In the genomic region with DNA sequence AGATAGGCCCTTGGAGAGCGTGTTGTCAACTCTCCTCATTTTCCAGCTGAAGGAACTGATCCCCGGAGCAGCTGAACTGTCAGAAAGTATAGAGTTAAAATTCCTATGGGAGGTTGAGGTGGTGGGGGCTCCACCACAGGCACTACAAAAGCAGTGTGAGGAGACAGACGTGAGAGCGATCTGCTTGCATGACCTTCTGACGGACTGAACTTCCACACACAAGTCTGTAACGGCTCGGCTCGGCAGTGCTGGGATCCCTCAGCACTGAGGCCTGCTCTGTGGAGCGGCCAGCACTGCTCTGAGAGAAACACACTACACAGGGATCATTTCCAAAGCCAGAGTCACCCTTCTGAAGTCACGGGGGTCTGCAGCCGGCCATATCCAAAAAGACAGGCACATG, we compare ENCODE assay signal across 14 mouse cellular contexts.
A peak's percentile ranks its signal among the peaks of the same experiment; 100 is the strongest.
DNase-seq lines count a peak whose midpoint lies in the region; ATAC-seq lines count a peak whose summit lies in the region.
"Had no signal": no experiment of that assay in that cellular context is flagged by ENCODE, and none has a peak within 500 bp of the region (broad histone marks: within the 10 kb centered on the region; RNA-seq: fewer than 3 reads in every experiment).

No protein-coding gene starts in this region.

- no peaks in the 10 kb centered on the region for H3K36me3 ChIP-seq in forebrain, embryonic 11.5 days (ENCODE audit: control insufficient read depth, insufficient read depth, low read length)
- H3K36me3 ChIP-seq in forebrain, embryonic 16.5 days (ENCODE audit: control insufficient read depth, insufficient read depth) = no peaks in the 10 kb centered on the region
- H3K36me3 ChIP-seq in heart, embryonic 16.5 days (ENCODE audit: control insufficient read depth, insufficient read depth) = no peaks in the 10 kb centered on the region
- H3K36me3 ChIP-seq in midbrain, embryonic 14.5 days (ENCODE audit: control insufficient read depth, insufficient read depth, low read length) = no peaks in the 10 kb centered on the region
- H3K36me3 ChIP-seq: G1E; neural tube, embryonic 13.5 days had no signal

- 0 out of 2 replicates have a peak, but pooled peaks have one; percentile 28 for ATAC-seq in forebrain, embryonic 11.5 days (replicated peaks; ENCODE audit: low FRiP score)
- ATAC-seq in forebrain, embryonic 16.5 days = no peak
- ATAC-seq in heart, embryonic 16.5 days (replicated peaks; ENCODE audit: extremely low read depth, insufficient read depth, low FRiP score) = no peak
- ATAC-seq in midbrain, embryonic 14.5 days (ENCODE audit: low FRiP score, low TSS enrichment) = no peak
- ATAC-seq: liver, postnatal 0 days had no signal

- H3K4me1 ChIP-seq in forebrain, embryonic 11.5 days (replicated peaks; ENCODE audit: control insufficient read depth, insufficient read depth, low read length) = peaks cover 8% of the 10 kb centered on the region
- peaks cover 9% of the 10 kb centered on the region for H3K4me1 ChIP-seq in forebrain, embryonic 16.5 days (replicated peaks; ENCODE audit: control insufficient read depth, insufficient read depth, low read length)
- H3K4me1 ChIP-seq in heart, embryonic 16.5 days (ENCODE audit: control insufficient read depth, insufficient read depth, low read length) = peaks cover 69% of the 10 kb centered on the region
- H3K4me1 ChIP-seq in midbrain, embryonic 14.5 days (ENCODE audit: control insufficient read depth, insufficient read depth, low read length) = peaks cover 10% of the 10 kb centered on the region

- no peak overlapping the region for H3K4me3 ChIP-seq in forebrain, embryonic 11.5 days (ENCODE audit: low read depth, low read length)
- no peak overlapping the region for H3K4me3 ChIP-seq in forebrain, embryonic 16.5 days (replicated peaks; ENCODE audit: low read length)
- no peak overlapping the region for H3K4me3 ChIP-seq in heart, embryonic 16.5 days (ENCODE audit: low read length)
- no peak overlapping the region for H3K4me3 ChIP-seq in midbrain, embryonic 14.5 days (replicated peaks; ENCODE audit: low read depth, low read length)
- H3K4me3 ChIP-seq: neural tube, embryonic 13.5 days had no signal

- H3K27ac ChIP-seq in forebrain, embryonic 11.5 days (ENCODE audit: low read depth, low read length) = no peak overlapping the region
- H3K27ac ChIP-seq in forebrain, embryonic 16.5 days (ENCODE audit: low read length) = no peak overlapping the region
- peak overlapping the region; percentile 96 for H3K27ac ChIP-seq in heart, embryonic 16.5 days (ENCODE audit: low read length)
- H3K27ac ChIP-seq in midbrain, embryonic 14.5 days (replicated peaks; ENCODE audit: low read depth, low read length) = no peak overlapping the region
- H3K27ac ChIP-seq: neural tube, embryonic 13.5 days had no signal

- no peak for DNase-seq in forebrain, embryonic 11.5 days (ENCODE audit: low spot score)
- DNase-seq in kidney, postnatal 4 days = peak; percentile 33 to 45
- DNase-seq in kidney, postnatal 36 days = no peak
- peak; percentile 42 for DNase-seq in midbrain, embryonic 14.5 days
- no peak for DNase-seq in spleen, postnatal 14 days (ENCODE audit: low spot score in 2 of 2)
- no peak for DNase-seq in thymus, postnatal 36 days
- DNase-seq: B cell, adult 2 months; cerebellum, adult 9-10 months; kidney, adult 8-10 months; liver, postnatal 0 days had no signal

- H3K9ac ChIP-seq in forebrain, embryonic 11.5 days (ENCODE audit: low read length) = no peak overlapping the region
- no peak overlapping the region for H3K9ac ChIP-seq in forebrain, embryonic 16.5 days (replicated peaks; ENCODE audit: low read depth, low read length)
- peak overlapping the region; percentile 58 for H3K9ac ChIP-seq in heart, embryonic 16.5 days (ENCODE audit: low read length)
- H3K9ac ChIP-seq in midbrain, embryonic 14.5 days (replicated peaks; ENCODE audit: low read length) = no peak overlapping the region
- H3K9ac ChIP-seq: liver, postnatal 0 days; neural tube, embryonic 13.5 days had no signal

- H3K9me3 ChIP-seq in forebrain, embryonic 11.5 days (ENCODE audit: control insufficient read depth, low read length) = no peaks in the 10 kb centered on the region
- H3K9me3 ChIP-seq in forebrain, embryonic 16.5 days (ENCODE audit: control insufficient read depth, low read length) = no peaks in the 10 kb centered on the region
- no peaks in the 10 kb centered on the region for H3K9me3 ChIP-seq in heart, embryonic 16.5 days (replicated peaks; ENCODE audit: control insufficient read depth, low read length)
- no peaks in the 10 kb centered on the region for H3K9me3 ChIP-seq in midbrain, embryonic 14.5 days (ENCODE audit: control insufficient read depth, low read length)
- H3K9me3 ChIP-seq: neural tube, embryonic 13.5 days had no signal

- no peak overlapping the region for H3K4me2 ChIP-seq in forebrain, embryonic 11.5 days (ENCODE audit: low read depth, low read length, severe bottlenecking)
- H3K4me2 ChIP-seq in forebrain, embryonic 16.5 days (ENCODE audit: low read length) = no peak overlapping the region
- H3K4me2 ChIP-seq in heart, embryonic 16.5 days (ENCODE audit: low read depth, low read length) = peak overlapping the region; percentile 11; the same call in 1 of the 2 replicates
- no peak overlapping the region for H3K4me2 ChIP-seq in midbrain, embryonic 14.5 days (ENCODE audit: low read length)
- H3K4me2 ChIP-seq: neural tube, embryonic 13.5 days had no signal

- WGBS in forebrain, embryonic 11.5 days = 49% methylated on average over 11 of the region's 11 CpGs
- WGBS in forebrain, embryonic 16.5 days = 36% methylated on average over 11 of the region's 11 CpGs
- 27% methylated on average over 11 of the region's 11 CpGs for WGBS in heart, embryonic 16.5 days
- WGBS in midbrain, embryonic 14.5 days = 29% methylated on average over 11 of the region's 11 CpGs

- H3K27me3 ChIP-seq in forebrain, embryonic 11.5 days (ENCODE audit: control insufficient read depth, insufficient read depth, low read length) = no peaks in the 10 kb centered on the region
- no peaks in the 10 kb centered on the region for H3K27me3 ChIP-seq in forebrain, embryonic 16.5 days (replicated peaks; ENCODE audit: control insufficient read depth, insufficient read depth, low read length)
- H3K27me3 ChIP-seq in heart, embryonic 16.5 days (ENCODE audit: control insufficient read depth, insufficient read depth, low read length) = no peaks in the 10 kb centered on the region
- H3K27me3 ChIP-seq in midbrain, embryonic 14.5 days (ENCODE audit: control insufficient read depth, insufficient read depth, low read length) = no peaks in the 10 kb centered on the region
- H3K27me3 ChIP-seq: neural tube, embryonic 13.5 days had no signal

Comparison
In these comparisons a context has a peak if more than half of its experiments do, and no peak if none do; other contexts are left out.
1. DNase-seq: peak in kidney, postnatal 4 days (2 of 2) and midbrain, embryonic 14.5 days (single experiment); none in forebrain, embryonic 11.5 days (single experiment), kidney, postnatal 36 days (0 of 2), spleen, postnatal 14 days (0 of 2) and thymus, postnatal 36 days (0 of 2).